Comparison of ENCODE assay signal across 13 mouse cellular contexts in the genomic region with DNA sequence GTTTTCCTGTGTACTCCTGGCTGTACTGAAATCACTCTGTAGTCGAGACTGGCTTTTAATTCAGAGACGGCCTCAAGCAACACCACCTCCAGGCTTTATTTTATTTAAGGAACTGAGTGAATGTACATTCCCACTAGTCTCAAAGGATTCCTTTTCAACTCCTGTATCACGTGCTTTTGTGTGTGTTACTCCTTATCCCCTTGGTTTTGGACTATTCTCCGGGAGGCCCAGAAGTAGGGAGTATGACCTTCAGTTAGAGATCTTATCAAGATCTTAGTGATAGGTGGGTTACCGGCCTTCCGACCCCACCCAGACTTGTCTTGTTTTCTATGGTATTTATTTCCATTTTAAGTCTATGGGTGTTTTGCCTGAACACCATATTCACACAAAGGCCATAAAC.
"Had no signal": no experiment of that assay in that cellular context is flagged by ENCODE, and none has a peak within 500 bp of the region (broad histone marks: within the 10 kb centered on the region; RNA-seq: fewer than 3 reads in every experiment).

No protein-coding gene starts in this region.

- H3K4me3 ChIP-seq: layer of hippocampus, adult 2 months; liver, embryonic 13.5 days; midbrain, embryonic 12.5 days; midbrain, embryonic 15.5 days; myocyte had no signal

- ATAC-seq: lung, postnatal 0 days; midbrain, embryonic 15.5 days had no signal

- H3K27me3 ChIP-seq: liver, embryonic 13.5 days; midbrain, embryonic 12.5 days; midbrain, embryonic 15.5 days had no signal

- DNase-seq: kidney, postnatal 25 days; layer of hippocampus, adult 9-11 months; liver, embryonic 13.5 days; lung, embryonic 14.5 days; thymus, adult 18-20 months; thymus, postnatal 36 days had no signal

- H3K9ac ChIP-seq: liver, embryonic 13.5 days; lung, embryonic 14.5 days; midbrain, embryonic 12.5 days; midbrain, embryonic 15.5 days had no signal

- H3K27ac ChIP-seq: kidney, postnatal 0 days; layer of hippocampus, adult 2 months; liver, embryonic 13.5 days; macrophage; midbrain, embryonic 12.5 days; midbrain, embryonic 15.5 days had no signal

- H3K9me3 ChIP-seq: liver, embryonic 13.5 days; midbrain, embryonic 12.5 days; midbrain, embryonic 15.5 days had no signal

- H3K4me2 ChIP-seq: liver, embryonic 13.5 days; lung, embryonic 14.5 days; midbrain, embryonic 12.5 days; midbrain, embryonic 15.5 days had no signal

- H3K36me3 ChIP-seq: liver, embryonic 13.5 days; midbrain, embryonic 12.5 days; midbrain, embryonic 15.5 days had no signal
